Mouse (Mus musculus): Measurements from ENCODE around the gene Mgme1. TPM values are rescaled to one million over a fixed set of nuclear protein-coding genes. Genes with fewer than 3 reads are reported as not detected.

Mgme1 gene
- polyA plus RNA-seq, 1 experiment = 3.9 TPM

DNA sequence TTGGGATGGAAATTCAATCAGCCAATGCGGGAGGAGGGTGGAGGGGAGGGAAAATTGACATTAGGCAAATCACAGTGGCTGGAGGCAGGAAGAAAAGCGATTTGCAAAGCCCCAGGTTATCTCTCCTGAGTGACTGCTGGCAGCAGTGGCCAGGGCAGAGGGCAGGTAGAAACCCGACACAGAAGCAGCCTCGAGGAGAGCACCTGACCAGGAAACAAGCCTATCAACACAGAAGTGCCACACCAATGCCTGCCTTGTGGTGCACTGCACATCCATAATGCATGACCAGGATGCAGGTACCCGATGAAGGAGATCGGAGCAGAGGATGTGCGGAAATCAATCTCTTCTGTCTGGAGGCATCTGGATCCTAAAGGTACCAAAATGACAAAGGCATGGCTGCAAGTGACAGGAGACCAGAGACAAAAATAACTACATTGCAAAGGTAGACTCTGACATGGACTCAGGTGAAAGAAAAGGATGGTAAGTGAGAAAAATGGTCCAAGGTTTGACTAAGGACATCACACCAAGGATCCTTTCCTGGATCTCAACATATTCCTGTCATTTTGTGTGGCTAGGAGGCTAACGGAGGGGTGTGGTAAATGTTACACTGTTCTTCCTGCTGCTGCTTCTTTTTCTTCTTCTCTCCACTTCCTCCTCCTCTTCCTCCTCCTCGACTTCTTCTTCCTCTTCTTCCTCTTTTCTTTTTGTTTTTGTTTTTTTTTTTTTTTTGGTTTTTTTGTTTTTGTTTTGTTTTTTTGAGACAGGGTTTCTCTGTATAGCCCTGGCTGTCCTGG, 33.5 kb upstream of the Mgme1 start:
- WGBS = 59% methylated on average over 9 of the region's 9 CpGs
- Histone ChIP-seq H3K4me3 (replicated peaks; ENCODE audit: extremely low read depth, low read depth, low read length) (no peak overlapping the region), H3K4me1 (ENCODE audit: control insufficient read depth, insufficient read depth, low read length) (peaks cover 2% of the 10 kb centered on the region; the same call in 1 of the 2 replicates)
- DNase-seq = no peak
- no peak for TF ChIP-seq CTCF (IDR thresholded peaks at IDR 0.05; ENCODE audit: insufficient read depth, low read length)
- no peak for TF ChIP-seq POLR2A (IDR thresholded peaks at IDR 0.05; ENCODE audit: borderline replicate concordance, extremely low read depth, low read depth, low read length)

DNA sequence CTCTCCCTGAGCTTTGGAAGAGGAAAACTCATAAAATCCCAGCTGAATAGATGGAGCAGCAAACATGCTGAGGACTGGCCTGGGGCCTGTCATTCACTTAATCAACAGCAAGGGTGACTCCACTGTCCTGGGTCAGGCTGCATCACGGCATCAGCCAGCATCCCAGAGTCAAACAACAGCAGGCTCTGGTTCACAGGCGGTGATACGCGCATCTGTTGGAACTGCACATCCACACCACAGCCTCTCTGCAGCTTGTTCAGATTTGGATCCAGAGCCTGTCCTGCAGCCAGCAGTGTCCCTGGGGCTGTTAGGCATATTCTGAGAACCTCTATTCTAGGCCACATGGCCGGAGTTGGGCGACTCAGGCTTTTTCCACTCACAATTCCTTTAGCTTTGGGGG, 32.1 kb upstream of the Mgme1 start:
- H3K4me3 ChIP-seq (replicated peaks; ENCODE audit: extremely low read depth, low read depth, low read length) = no peak overlapping the region
- H3K4me1 ChIP-seq (ENCODE audit: control insufficient read depth, insufficient read depth, low read length) = peaks cover 2% of the 10 kb centered on the region; the same call in 1 of the 2 replicates
- DNase-seq = no peak
- WGBS = 66% methylated on average over 6 of the region's 6 CpGs
- TF ChIP-seq POLR2A (IDR thresholded peaks at IDR 0.05; ENCODE audit: borderline replicate concordance, extremely low read depth, low read depth, low read length) = no peak
- no peak for TF ChIP-seq CTCF (IDR thresholded peaks at IDR 0.05; ENCODE audit: insufficient read depth, low read length)

DNA sequence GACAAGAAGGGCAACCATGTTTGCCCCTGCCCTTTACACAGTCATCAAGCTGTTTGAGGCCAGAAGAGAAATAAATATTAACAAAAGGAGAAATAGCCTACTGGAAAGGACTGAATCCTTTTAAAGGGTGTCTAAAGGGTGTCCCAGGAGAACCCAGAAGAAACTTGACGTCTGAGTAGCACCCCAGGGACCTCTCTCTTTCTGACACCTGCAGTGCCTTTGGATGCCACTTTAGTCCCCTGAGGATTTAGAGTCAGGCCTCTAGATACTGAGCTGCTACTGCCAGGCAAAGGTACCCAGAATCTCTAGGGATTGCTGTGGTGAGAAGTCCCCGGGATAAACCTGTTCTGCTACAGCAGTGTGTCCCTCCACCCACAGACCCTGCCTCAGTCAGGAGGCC, 31.1 kb upstream of the Mgme1 start:
- DNase-seq = no peak
- Histone ChIP-seq H3K4me3 (replicated peaks; ENCODE audit: extremely low read depth, low read depth, low read length) (no peak overlapping the region), H3K4me1 (ENCODE audit: control insufficient read depth, insufficient read depth, low read length) (peaks cover 2% of the 10 kb centered on the region; the same call in 1 of the 2 replicates)
- 66% methylated on average over 2 of the region's 2 CpGs for WGBS
- TF ChIP-seq POLR2A (IDR thresholded peaks at IDR 0.05; ENCODE audit: borderline replicate concordance, extremely low read depth, low read depth, low read length) = no peak
- no peak for TF ChIP-seq CTCF (IDR thresholded peaks at IDR 0.05; ENCODE audit: insufficient read depth, low read length)

DNA sequence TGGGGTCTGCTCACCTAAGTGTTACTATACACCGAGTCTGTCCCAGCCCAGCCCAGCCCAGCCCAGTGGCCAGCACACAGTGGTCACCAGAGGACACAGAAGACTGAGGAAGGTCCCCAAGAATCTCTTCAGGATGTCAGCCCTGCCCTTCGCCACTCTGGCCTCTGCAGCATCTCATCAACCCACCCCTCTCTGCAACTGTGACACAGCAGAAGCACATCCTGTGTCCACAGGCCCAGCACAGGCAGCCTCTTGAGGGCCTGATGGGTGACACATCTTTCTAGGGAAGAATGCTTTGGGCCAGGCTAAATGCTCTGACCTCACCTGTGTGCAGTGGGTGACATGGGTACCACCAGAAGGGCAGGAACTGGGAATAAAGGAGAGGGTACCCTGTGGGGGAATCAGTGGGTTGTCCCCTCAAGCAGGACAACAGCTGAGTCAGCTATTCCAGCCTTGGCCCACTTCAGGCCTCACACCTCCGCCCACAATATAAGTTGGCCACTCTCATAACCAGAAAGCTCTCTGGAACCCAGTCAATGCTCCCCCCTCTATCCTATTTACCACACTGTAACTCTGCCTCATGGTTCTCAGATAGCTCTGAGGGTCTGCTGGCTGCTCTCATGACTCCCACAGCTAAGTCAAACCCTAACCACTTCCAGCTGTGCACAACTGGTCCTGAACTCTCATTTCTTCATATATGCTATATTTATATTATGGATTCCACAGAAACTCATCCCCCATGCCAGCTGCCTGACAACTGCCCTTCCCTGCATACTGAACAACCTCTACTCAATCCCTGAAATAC, 30.2 kb upstream of the Mgme1 start:
- TF ChIP-seq POLR2A (IDR thresholded peaks at IDR 0.05; ENCODE audit: borderline replicate concordance, extremely low read depth, low read depth, low read length) (no peak), CTCF (IDR thresholded peaks at IDR 0.05; ENCODE audit: insufficient read depth, low read length) (no peak)
- Histone ChIP-seq H3K4me1 (ENCODE audit: control insufficient read depth, insufficient read depth, low read length) (peaks cover 5% of the 10 kb centered on the region; the same call in 1 of the 2 replicates), H3K4me3 (replicated peaks; ENCODE audit: extremely low read depth, low read depth, low read length) (no peak overlapping the region)
- WGBS = 82% methylated on average over 3 of the region's 3 CpGs
- DNase-seq = no peak

DNA sequence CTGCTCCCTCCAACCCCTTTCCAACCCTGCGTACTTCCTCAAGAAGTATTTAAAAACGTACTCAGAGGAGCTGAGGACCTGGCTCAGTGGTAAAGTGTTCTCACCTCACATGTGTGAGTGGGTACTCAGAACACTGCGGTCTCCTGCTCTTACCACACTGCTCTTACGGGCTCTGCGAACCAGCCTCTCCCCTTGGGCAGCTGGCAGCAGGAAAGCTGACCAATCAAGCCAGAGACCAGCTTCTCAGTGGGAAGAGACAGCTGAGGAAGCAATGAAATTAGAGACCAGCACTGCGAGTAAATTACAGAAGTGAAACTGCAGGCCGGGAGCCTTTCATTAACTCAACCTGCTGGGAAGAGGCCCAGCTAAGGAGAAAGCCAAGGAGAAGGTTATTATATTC, 25.0 kb upstream of the Mgme1 start:
- H3K4me3 ChIP-seq (replicated peaks; ENCODE audit: extremely low read depth, low read depth, low read length) = no peak overlapping the region
- 44% methylated on average over 7 of the region's 7 CpGs for WGBS
- DNase-seq = peak; percentile 54

DNA sequence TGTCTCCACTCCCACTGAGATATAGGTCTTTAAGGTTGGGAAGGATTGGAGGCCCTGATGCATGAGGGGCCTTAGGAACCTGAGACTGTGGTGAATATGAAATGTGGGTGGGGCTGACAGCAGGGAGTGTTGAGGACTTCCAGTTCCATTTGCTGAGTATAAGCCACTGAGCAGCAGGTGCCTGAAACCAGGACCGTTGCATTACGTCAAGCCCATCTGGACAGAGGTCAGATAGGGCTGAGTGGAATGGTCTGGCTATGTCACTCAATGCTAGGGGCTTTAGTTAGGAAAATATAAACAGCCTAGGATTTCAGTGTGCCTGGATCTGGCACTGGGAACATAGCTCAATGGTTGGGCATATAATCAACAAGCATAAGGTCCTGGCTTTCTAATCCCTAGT, 24.2 kb upstream of the Mgme1 start:
- no peak overlapping the region for H3K4me3 ChIP-seq (replicated peaks; ENCODE audit: extremely low read depth, low read depth, low read length)
- no peak for TF ChIP-seq CTCF (IDR thresholded peaks at IDR 0.05; ENCODE audit: insufficient read depth, low read length)
- no peak for TF ChIP-seq POLR2A (IDR thresholded peaks at IDR 0.05; ENCODE audit: borderline replicate concordance, extremely low read depth, low read depth, low read length)
- WGBS = 68% methylated on average over 2 of the region's 2 CpGs
- no peak for DNase-seq
- peaks cover 13% of the 10 kb centered on the region for H3K4me1 ChIP-seq (ENCODE audit: control insufficient read depth, insufficient read depth, low read length)

More for the DNA sequence above, 25.0 kb upstream of the Mgme1 start:
- no peak for TF ChIP-seq CTCF (IDR thresholded peaks at IDR 0.05; ENCODE audit: insufficient read depth, low read length)
- no peak for TF ChIP-seq POLR2A (IDR thresholded peaks at IDR 0.05; ENCODE audit: borderline replicate concordance, extremely low read depth, low read depth, low read length)
- peaks cover 13% of the 10 kb centered on the region for H3K4me1 ChIP-seq (ENCODE audit: control insufficient read depth, insufficient read depth, low read length)

DNA sequence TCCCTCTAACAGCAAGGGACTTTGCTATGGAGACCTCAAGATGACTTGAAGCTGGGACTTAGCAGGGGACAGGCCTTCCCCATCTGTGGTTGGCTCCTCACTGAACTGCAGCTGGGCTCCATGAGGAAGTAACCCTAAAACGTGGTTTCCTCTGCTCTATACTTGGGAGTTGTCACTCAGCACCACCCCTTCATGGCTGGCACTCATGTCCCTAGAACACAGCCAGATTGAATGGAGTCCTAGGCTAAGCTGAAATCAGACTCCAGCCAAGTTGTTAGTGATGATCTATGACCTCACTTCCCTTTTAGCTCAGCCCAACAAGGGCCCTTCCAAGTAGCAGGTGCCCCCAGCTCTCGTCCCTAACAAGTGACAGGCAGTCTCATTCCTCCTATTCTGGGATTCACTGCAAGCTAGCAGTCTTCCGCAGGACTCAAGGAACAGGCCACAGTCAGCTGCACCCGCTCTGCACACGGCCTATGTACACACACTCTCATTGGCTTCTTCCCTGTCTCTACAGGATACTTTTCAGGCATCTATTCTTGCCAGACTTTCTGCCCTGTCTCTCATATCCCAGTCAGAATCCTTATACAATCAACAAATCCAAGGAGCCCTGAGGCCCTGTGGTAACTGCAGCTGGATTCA, 23.0 kb upstream of the Mgme1 start:
- DNase-seq = no peak
- TF ChIP-seq POLR2A (IDR thresholded peaks at IDR 0.05; ENCODE audit: borderline replicate concordance, extremely low read depth, low read depth, low read length) = no peak
- TF ChIP-seq CTCF (IDR thresholded peaks at IDR 0.05; ENCODE audit: insufficient read depth, low read length) = no peak
- H3K4me1 ChIP-seq (ENCODE audit: control insufficient read depth, insufficient read depth, low read length) = peaks cover 13% of the 10 kb centered on the region
- 41% methylated on average over 5 of the region's 5 CpGs for WGBS
- no peak overlapping the region for H3K4me3 ChIP-seq (replicated peaks; ENCODE audit: extremely low read depth, low read depth, low read length)

DNA sequence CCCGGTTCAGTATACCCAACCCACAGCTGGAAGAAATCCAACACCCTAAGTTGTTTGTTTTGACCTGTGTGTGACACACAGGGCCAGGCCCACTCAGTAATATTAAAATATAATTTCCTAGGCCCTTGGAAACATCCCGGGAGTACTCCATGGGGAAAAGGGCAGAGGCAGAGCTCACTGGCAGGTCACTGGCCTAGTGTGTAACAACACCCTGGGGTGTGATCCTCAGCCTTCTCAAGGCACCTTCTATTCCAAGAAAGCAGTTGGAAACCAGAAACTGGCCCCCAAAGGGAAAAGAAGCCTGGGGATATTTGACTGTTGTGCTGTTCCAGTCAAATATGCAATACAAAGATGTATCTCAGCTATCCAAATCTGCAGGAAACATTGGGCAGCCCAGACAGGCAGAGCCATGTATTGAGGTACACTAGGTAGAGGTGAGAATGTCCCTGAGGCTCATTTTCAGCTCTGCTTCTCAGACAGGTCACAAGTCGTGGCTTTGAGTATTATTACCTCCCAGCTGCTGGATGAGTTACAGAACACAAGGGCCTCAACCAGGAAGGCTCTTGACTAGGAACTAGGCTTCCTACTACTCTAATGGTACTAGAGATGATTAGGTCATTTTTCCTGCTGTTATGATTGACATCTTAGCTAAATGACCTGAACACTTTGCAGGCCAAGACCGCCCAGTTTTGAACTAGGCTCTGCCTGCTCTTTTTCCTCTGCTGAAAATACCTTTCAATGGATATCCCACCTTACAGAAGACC, 21.7 kb upstream of the Mgme1 start:
- TF ChIP-seq CTCF (IDR thresholded peaks at IDR 0.05; ENCODE audit: insufficient read depth, low read length) = no peak
- no peak for DNase-seq
- WGBS = 37% methylated on average over 4 of the region's 4 CpGs
- no peak overlapping the region for H3K4me3 ChIP-seq (replicated peaks; ENCODE audit: extremely low read depth, low read depth, low read length)
- peaks cover 13% of the 10 kb centered on the region for H3K4me1 ChIP-seq (ENCODE audit: control insufficient read depth, insufficient read depth, low read length)

DNA sequence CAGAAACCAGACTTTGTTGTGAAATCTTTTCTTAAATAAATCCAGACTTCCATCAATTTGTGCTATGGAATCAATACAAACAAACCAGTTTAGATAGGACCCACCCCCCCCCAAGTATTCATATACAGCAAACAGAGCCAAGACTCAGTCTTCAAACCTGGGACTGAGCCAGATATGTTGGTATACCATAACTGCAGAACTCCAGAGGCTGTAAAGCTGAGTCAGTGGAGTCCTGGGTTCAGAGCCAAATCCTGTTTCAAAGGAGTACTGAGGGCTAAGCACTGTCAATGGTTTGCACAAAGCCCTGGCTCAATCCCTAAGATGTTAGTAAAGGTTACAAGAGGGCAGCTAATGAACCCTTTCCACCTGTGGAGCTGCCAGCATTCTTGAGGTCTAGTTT, 20.4 kb upstream of the Mgme1 start:
- H3K4me3 ChIP-seq (replicated peaks; ENCODE audit: extremely low read depth, low read depth, low read length) = no peak overlapping the region
- H3K4me1 ChIP-seq (ENCODE audit: control insufficient read depth, insufficient read depth, low read length) = peaks cover 10% of the 10 kb centered on the region
- TF ChIP-seq CTCF (IDR thresholded peaks at IDR 0.05; ENCODE audit: insufficient read depth, low read length) (no peak), POLR2A (IDR thresholded peaks at IDR 0.05; ENCODE audit: borderline replicate concordance, extremely low read depth, low read depth, low read length) (no peak)
- DNase-seq = no peak

All from lung, adult 2 months (tissue).